Mouse (Mus musculus) lung, adult 2 months (tissue): ENCODE measurements around the gene Ccdc51.

Experiments
- CTCF ChIP-seq: fragments of 200-500 bp; IDR thresholded peaks from 2 replicates; pipeline ENCODE4 v1.5.1; 2011; ENCODE audit warnings: mild to moderate bottlenecking, low read length, control low read depth; ENCODE audit not compliant: insufficient read depth
- POLR2A ChIP-seq: fragments of 200-500 bp; IDR thresholded peaks from 2 replicates; pipeline ENCODE4 v1.6.1; 2011; ENCODE audit warnings: low read depth, mild to moderate bottlenecking, control low read depth, low read length, borderline replicate concordance; ENCODE audit errors: extremely low read depth

- TF ChIP-seq CTCF (peak; percentile 78), POLR2A (no peak)
Measured at GRCm38 (mm10) chr9:109046306-109046705, 36.0 kb upstream of the Ccdc51 start.
